Mouse (Mus musculus): ENCODE measurements around the gene Gjb4.

- TF ChIP-seq POLR2A (IDR thresholded peaks at IDR 0.05; ENCODE audit: insufficient read depth, low read depth, low read length) (no peak), CTCF (IDR thresholded peaks at IDR 0.05; ENCODE audit: insufficient read depth, low read depth, low read length) (no peak)
These were observed 23.4 kb downstream of the Gjb4 start, which contains the start of gene Gjb3 for GRCm38 (mm10) chr4:127330181-127331100.
